Mouse (Mus musculus): ENCODE results near the gene Ttc12.

GRCm38 (mm10) chr9:49452396-49452795 lies 33.6 kb downstream of the Ttc12 start:
- no peak for TF ChIP-seq CTCF (IDR thresholded peaks at IDR 0.05; ENCODE audit: low read depth, low read length)
- TF ChIP-seq GATA1 (IDR thresholded peaks at IDR 0.05; ENCODE audit: borderline replicate concordance, low read length): no peak
- no peak for TF ChIP-seq TAL1 (conservative IDR thresholded peaks at IDR 0.05; ENCODE audit: low read depth, low read length)

Data from G1E (cell line).